Mouse (Mus musculus) kidney, adult 2 months (tissue): Measurements from ENCODE around the gene Srf.

Experiments used
- CTCF ChIP-seq: fragments of 200-500 bp; conservative IDR thresholded peaks from 2 replicates; pipeline ENCODE4 v1.5.1; 2011; ENCODE audit warnings: low read depth, mild to moderate bottlenecking, control low read depth, low read length, moderate library complexity, mixed read lengths; ENCODE audit not compliant: insufficient read depth, insufficient read length
- POLR2A ChIP-seq: fragments of 200-500 bp; IDR thresholded peaks from one replicate; pipeline ENCODE4 v1.6.1; 2011; ENCODE audit warnings: low read depth, low read length, control low read depth

DNA sequence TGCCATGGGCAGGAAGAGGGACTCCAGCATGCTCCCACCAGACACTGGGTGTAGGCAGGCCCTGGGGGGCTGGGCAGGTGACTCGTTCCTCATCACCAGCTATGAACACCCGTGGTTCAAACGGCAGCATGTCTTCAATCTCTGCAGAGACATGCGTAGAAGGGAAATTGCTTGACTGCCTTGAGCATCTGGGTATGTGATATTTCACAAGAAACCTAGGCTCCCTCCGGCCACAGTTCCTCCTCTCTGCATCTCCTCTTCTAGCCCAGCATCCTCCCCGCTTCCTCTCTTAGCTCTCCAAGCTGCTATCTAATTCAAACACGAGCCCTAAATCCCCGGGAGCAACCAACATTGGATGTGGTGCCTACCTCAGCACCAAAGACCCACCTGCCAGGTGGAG is 30.4 kb upstream of the Srf start:
- TF ChIP-seq CTCF (no peak), POLR2A (no peak)
